Mouse (Mus musculus): ENCODE data around the gene Akap6.

Akap6 gene

GRCm38 (mm10) chr12:52896785-52897184, 197.6 kb downstream of the Akap6 start:
- intact Hi-C loops (cut with DNase I) = loop anchor here (10.0 kb wide), 2 partner anchors 262 to 882 kb away; no protein-coding TSS in a partner anchor

- intact Hi-C loops (cut with DNase I) = loop anchor here (10.0 kb wide), 2 partner anchors 263 to 883 kb away; no protein-coding TSS in a partner anchor
Observed at GRCm38 (mm10) chr12:52898130-52898529, 198.9 kb downstream of the Akap6 start.

GRCm38 (mm10) chr12:52904046-52904445, 204.9 kb downstream of the Akap6 start:
- intact Hi-C loops (cut with DNase I) = no loop called here

GRCm38 (mm10) chr12:52908448-52909066, 209.4 kb downstream of the Akap6 start:
- intact Hi-C loops (cut with DNase I) = no loop called here

GRCm38 (mm10) chr12:52910345-52910744, 211.2 kb downstream of the Akap6 start:
- intact Hi-C loops (cut with DNase I) = loop anchor here (5.0 to 10.0 kb wide), 5 partner anchors 124 to 1637 kb away; partner anchors contain the start of gene Egln3

- intact Hi-C loops (cut with DNase I) = loop anchor here (5.0 to 10.0 kb wide), 5 partner anchors 124 to 1636 kb away; partner anchors contain the start of gene Egln3
Observed at GRCm38 (mm10) chr12:52910819-52911218, 211.6 kb downstream of the Akap6 start.

- intact Hi-C loops (cut with DNase I) = loop anchor here (10.0 kb wide), 3 partner anchors 116 to 1286 kb away; partner anchors contain the start of gene Egln3
Observed at GRCm38 (mm10) chr12:52918939-52919338, 219.8 kb downstream of the Akap6 start.

- intact Hi-C loops (cut with DNase I) = no loop called here
Observed at GRCm38 (mm10) chr12:52922510-52922909, 223.3 kb downstream of the Akap6 start.

GRCm38 (mm10) chr12:52925448-52925847, 226.3 kb downstream of the Akap6 start:
- intact Hi-C loops (cut with DNase I) = no loop called here

- intact Hi-C loops (cut with DNase I) = no loop called here
Observed at GRCm38 (mm10) chr12:52933832-52934231, 234.6 kb downstream of the Akap6 start.

- intact Hi-C loops (cut with DNase I) = no loop called here
Observed at GRCm38 (mm10) chr12:52934989-52935388, 235.8 kb downstream of the Akap6 start.

GRCm38 (mm10) chr12:52938786-52939185, 239.6 kb downstream of the Akap6 start:
- intact Hi-C loops (cut with DNase I) = no loop called here

- intact Hi-C loops (cut with DNase I) = no loop called here
Observed at GRCm38 (mm10) chr12:52939324-52939946, 240.3 kb downstream of the Akap6 start.

- intact Hi-C loops (cut with DNase I) = no loop called here
Observed at GRCm38 (mm10) chr12:52941941-52942340, 242.8 kb downstream of the Akap6 start.

GRCm38 (mm10) chr12:52944274-52944673, 245.1 kb downstream of the Akap6 start:
- intact Hi-C loops (cut with DNase I) = no loop called here

- intact Hi-C loops (cut with DNase I) = no loop called here
Observed at GRCm38 (mm10) chr12:52944949-52945348, 245.8 kb downstream of the Akap6 start.

GRCm38 (mm10) chr12:52950660-52951059, 251.5 kb downstream of the Akap6 start:
- intact Hi-C loops (cut with DNase I) = no loop called here

GRCm38 (mm10) chr12:52957587-52957986, 258.4 kb downstream of the Akap6 start:
- intact Hi-C loops (cut with DNase I) = no loop called here

- intact Hi-C loops (cut with DNase I) = no loop called here
Observed at GRCm38 (mm10) chr12:52957994-52958393, 258.8 kb downstream of the Akap6 start.

- intact Hi-C loops (cut with DNase I) = no loop called here
Observed at GRCm38 (mm10) chr12:52991745-52992144, 292.6 kb downstream of the Akap6 start.

GRCm38 (mm10) chr12:53012336-53012735, 313.2 kb downstream of the Akap6 start:
- intact Hi-C loops (cut with DNase I) = no loop called here

- intact Hi-C loops (cut with DNase I) = no loop called here
Observed at GRCm38 (mm10) chr12:53014539-53014938, 315.4 kb downstream of the Akap6 start.

Measured in adrenal gland (tissue).